Mouse (Mus musculus) megakaryocyte, embryonic 14.5 days (primary cell): ENCODE measurements around the gene Ppp1r10.

Source experiments
- FLI1 ChIP-seq: IDR thresholded peaks from 2 replicates; pipeline ENCODE4 v1.6.1; 2012; ENCODE audit warnings: low read length, inconsistent platforms, mixed read lengths
- GATA1 ChIP-seq: IDR thresholded peaks from 3 replicates; pipeline ENCODE4 v1.6.1; 2012; ENCODE audit warnings: mixed read lengths, low read length, inconsistent platforms, borderline replicate concordance

DNA sequence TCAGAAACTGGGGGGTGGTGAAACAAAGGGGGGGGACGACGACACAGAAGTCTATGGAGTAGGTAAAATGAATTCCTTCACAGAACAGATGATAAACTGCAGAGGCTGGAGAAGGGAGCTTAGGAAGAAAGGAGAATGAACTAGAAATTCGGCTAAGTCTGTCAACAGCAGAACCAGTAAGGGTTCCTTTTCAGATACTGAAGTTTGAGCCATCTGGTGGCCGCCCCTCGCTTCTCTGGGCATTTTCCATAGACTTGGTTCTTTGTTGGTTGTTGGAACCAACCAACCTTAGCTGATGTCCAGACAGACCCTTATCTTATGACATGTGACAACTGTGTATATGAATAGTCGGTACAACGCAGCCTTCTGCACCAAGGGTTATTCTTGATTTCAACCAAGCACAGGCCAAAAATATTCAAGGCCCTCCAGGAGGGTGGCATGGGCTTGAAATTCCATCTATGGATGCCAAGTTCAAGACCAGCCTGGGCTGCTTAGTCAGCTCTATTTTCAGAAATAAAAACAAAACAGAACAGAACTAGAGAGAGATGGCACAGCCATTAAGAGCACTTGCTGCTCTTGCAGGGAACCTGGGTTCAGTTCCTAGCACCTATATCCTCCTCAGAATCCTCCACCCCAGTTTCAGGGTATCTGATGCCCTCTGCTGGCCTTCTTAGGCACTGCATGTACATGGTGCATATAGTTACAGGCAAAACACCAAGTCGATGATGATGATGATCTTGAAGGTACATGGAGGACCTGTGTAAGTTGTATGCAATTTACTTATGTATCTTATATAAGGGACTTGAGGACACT is 45.1 kb upstream of the Ppp1r10 start:
- TF ChIP-seq GATA1: no peak
- TF ChIP-seq FLI1: no peak
